Mouse (Mus musculus): ENCODE data around the gene Faf1. TPM values are rescaled to one million over a fixed set of nuclear protein-coding genes. Genes with fewer than 3 reads are reported as not detected.

Faf1 gene
- polyA plus RNA-seq, 1 experiment from 2014 or later, result 42.2 TPM

DNA sequence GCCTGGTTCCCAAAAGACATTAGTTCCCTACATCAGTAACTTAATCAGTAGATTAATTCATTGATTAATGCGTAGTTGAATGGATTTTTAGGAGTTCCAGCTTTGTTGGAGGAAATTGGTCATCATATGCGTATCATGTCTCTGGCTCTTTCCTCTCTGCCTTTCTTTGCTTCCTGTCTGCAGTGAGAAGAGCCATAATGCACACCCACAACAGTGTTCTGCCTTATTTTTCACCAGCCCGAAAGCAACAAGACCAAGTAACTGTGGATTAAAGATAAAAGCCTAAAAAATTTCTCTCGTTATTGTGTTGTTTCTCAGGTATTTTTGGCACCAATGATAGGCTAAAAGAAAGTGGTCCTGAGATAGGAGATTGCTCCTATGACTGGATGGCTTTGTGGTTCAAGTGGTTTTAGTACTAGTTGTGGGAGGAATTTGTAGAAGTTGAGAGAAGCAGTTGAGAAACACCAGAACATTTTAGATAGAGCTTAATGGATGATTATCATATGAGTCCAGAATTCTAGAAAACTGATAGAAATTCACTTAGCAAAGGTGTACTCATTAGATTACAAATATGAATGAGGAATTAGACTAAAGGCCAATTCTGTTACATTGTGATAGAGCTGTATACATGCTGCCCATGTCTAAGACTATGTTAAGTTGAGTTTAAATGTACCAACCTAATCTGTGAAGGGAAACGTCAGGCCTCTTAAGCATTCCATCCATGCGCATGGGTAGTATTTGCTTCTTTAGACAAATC, 221.6 kb downstream of the Faf1 start:
- Histone ChIP-seq H3K4me2 (ENCODE audit: low read depth, low read length) (no peak overlapping the region), H3K9ac (replicated peaks; ENCODE audit: low read depth, low read length) (no peak overlapping the region), H3K27me3 (ENCODE audit: control insufficient read depth, insufficient read depth, low read length) (no peaks in the 10 kb centered on the region), H3K4me1 (ENCODE audit: control insufficient read depth, insufficient read depth, low read length) (no peaks in the 10 kb centered on the region), H3K27ac (ENCODE audit: low read depth, low read length) (no peak overlapping the region), H3K4me3 (ENCODE audit: low read depth, low read length) (no peak overlapping the region), H3K9me3 (ENCODE audit: control insufficient read depth, low read length) (no peaks in the 10 kb centered on the region), H3K36me3 (ENCODE audit: control insufficient read depth, insufficient read depth, low read length) (no peaks in the 10 kb centered on the region)
- WGBS, result 97% methylated on average over 6 of the region's 6 CpGs
- ATAC-seq (ENCODE audit: low read depth), result no peak

- 89% methylated on average over 2 of the region's 2 CpGs for WGBS
- H3K9ac ChIP-seq (replicated peaks; ENCODE audit: low read depth, low read length), result no peak overlapping the region
These were observed 224.7 kb downstream of the Faf1 start for GRCm38 (mm10) chr4:109901076-109901475.

DNA sequence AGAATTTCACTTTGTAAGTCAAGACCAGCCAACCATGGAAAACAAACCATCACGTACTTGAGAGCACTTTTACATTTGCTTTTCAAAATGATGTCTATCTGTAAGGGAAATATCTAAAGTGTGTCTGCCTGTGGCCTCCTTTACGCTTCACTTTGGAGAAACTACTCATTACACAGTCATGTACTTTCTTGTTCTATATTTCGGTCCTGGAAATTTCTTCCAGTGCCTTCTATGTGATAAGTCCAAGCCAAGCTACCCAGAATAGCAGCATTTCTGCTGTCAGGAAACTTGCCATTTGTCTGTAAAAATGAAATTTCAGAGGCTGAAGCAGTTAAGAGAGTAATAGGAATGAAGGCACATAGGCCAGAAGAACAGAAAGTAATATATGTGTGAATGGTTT, 228.1 kb downstream of the Faf1 start:
- ATAC-seq (ENCODE audit: low read depth), result no peak
- 91% methylated on average over 3 of the region's 3 CpGs for WGBS
- no peak overlapping the region for H3K4me2 ChIP-seq (ENCODE audit: low read depth, low read length)

More at GRCm38 (mm10) chr4:109901076-109901475, 224.7 kb downstream of the Faf1 start:
- H3K9me3 ChIP-seq (ENCODE audit: control insufficient read depth, low read length), result no peaks in the 10 kb centered on the region
- no peak for ATAC-seq (ENCODE audit: low read depth)
- no peak overlapping the region for H3K4me2 ChIP-seq (ENCODE audit: low read depth, low read length)
- no peaks in the 10 kb centered on the region for H3K4me1 ChIP-seq (ENCODE audit: control insufficient read depth, insufficient read depth, low read length)
- no peak overlapping the region for H3K27ac ChIP-seq (ENCODE audit: low read depth, low read length)
- H3K36me3 ChIP-seq (ENCODE audit: control insufficient read depth, insufficient read depth, low read length), result no peaks in the 10 kb centered on the region
- H3K4me3 ChIP-seq (ENCODE audit: low read depth, low read length), result no peak overlapping the region
- H3K27me3 ChIP-seq (ENCODE audit: control insufficient read depth, insufficient read depth, low read length), result no peaks in the 10 kb centered on the region

GRCm38 (mm10) chr4:109929058-109929457, 252.7 kb downstream of the Faf1 start:
- WGBS, result 97% methylated on average over 1 of the region's 1 CpGs
- no peak overlapping the region for H3K27ac ChIP-seq (ENCODE audit: low read depth, low read length)
- H3K4me3 ChIP-seq (ENCODE audit: low read depth, low read length), result no peak overlapping the region
- no peaks in the 10 kb centered on the region for H3K27me3 ChIP-seq (ENCODE audit: control insufficient read depth, insufficient read depth, low read length)
- no peak overlapping the region for H3K9ac ChIP-seq (replicated peaks; ENCODE audit: low read depth, low read length)
- 0 out of 2 replicates have a peak, but pooled peaks cover 3% of the 10 kb centered on the region for H3K36me3 ChIP-seq (ENCODE audit: control insufficient read depth, insufficient read depth, low read length)
- ATAC-seq (ENCODE audit: low read depth), result no peak
- H3K9me3 ChIP-seq (ENCODE audit: control insufficient read depth, low read length), result no peaks in the 10 kb centered on the region
- no peak overlapping the region for H3K4me2 ChIP-seq (ENCODE audit: low read depth, low read length)
- no peaks in the 10 kb centered on the region for H3K4me1 ChIP-seq (ENCODE audit: control insufficient read depth, insufficient read depth, low read length)

More for the DNA sequence above, 228.1 kb downstream of the Faf1 start:
- Histone ChIP-seq H3K4me1 (ENCODE audit: control insufficient read depth, insufficient read depth, low read length) (no peaks in the 10 kb centered on the region), H3K27me3 (ENCODE audit: control insufficient read depth, insufficient read depth, low read length) (no peaks in the 10 kb centered on the region), H3K9me3 (ENCODE audit: control insufficient read depth, low read length) (no peaks in the 10 kb centered on the region), H3K9ac (replicated peaks; ENCODE audit: low read depth, low read length) (no peak overlapping the region), H3K4me3 (ENCODE audit: low read depth, low read length) (no peak overlapping the region), H3K36me3 (ENCODE audit: control insufficient read depth, insufficient read depth, low read length) (no peaks in the 10 kb centered on the region), H3K27ac (ENCODE audit: low read depth, low read length) (no peak overlapping the region)

DNA sequence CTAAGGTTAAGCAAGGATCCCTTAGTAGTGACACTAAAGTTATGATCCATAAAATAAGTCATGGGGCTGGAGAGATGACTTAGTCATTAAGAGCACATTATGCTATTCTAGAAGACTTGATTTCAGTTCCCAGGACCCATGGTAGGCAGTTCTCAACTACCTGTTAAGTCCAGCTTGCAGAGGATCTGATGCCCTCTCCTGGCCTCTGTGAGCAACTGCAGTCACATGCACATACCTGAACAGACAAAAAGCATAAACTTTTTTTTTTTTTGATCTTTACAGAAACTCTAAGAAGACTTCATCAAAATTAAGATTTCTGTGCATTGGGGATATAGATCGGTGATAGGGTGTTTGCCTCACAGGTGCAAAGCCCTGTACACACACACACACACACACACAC, 254.1 kb downstream of the Faf1 start:
- Histone ChIP-seq H3K27ac (ENCODE audit: low read depth, low read length) (no peak overlapping the region), H3K9me3 (ENCODE audit: control insufficient read depth, low read length) (no peaks in the 10 kb centered on the region), H3K4me3 (ENCODE audit: low read depth, low read length) (no peak overlapping the region), H3K9ac (replicated peaks; ENCODE audit: low read depth, low read length) (no peak overlapping the region), H3K36me3 (ENCODE audit: control insufficient read depth, insufficient read depth, low read length) (0 out of 2 replicates have a peak, but pooled peaks cover 3% of the 10 kb centered on the region), H3K27me3 (ENCODE audit: control insufficient read depth, insufficient read depth, low read length) (no peaks in the 10 kb centered on the region), H3K4me2 (ENCODE audit: low read depth, low read length) (no peak overlapping the region), H3K4me1 (ENCODE audit: control insufficient read depth, insufficient read depth, low read length) (no peaks in the 10 kb centered on the region)
- ATAC-seq (ENCODE audit: low read depth), result no peak
- WGBS, result 100% methylated on average over 1 of the region's 1 CpGs

- H3K4me1 ChIP-seq (ENCODE audit: control insufficient read depth, insufficient read depth, low read length), result no peaks in the 10 kb centered on the region
- no peaks in the 10 kb centered on the region for H3K27me3 ChIP-seq (ENCODE audit: control insufficient read depth, insufficient read depth, low read length)
- H3K9ac ChIP-seq (replicated peaks; ENCODE audit: low read depth, low read length), result no peak overlapping the region
- no peak for ATAC-seq (ENCODE audit: low read depth)
- 0 out of 2 replicates have a peak, but pooled peaks cover 3% of the 10 kb centered on the region for H3K36me3 ChIP-seq (ENCODE audit: control insufficient read depth, insufficient read depth, low read length)
- no peaks in the 10 kb centered on the region for H3K9me3 ChIP-seq (ENCODE audit: control insufficient read depth, low read length)
- H3K27ac ChIP-seq (ENCODE audit: low read depth, low read length), result no peak overlapping the region
- no peak overlapping the region for H3K4me3 ChIP-seq (ENCODE audit: low read depth, low read length)
- H3K4me2 ChIP-seq (ENCODE audit: low read depth, low read length), result no peak overlapping the region
- WGBS, result 82% methylated on average over 1 of the region's 1 CpGs
These were observed 254.5 kb downstream of the Faf1 start for GRCm38 (mm10) chr4:109930935-109931334.

DNA sequence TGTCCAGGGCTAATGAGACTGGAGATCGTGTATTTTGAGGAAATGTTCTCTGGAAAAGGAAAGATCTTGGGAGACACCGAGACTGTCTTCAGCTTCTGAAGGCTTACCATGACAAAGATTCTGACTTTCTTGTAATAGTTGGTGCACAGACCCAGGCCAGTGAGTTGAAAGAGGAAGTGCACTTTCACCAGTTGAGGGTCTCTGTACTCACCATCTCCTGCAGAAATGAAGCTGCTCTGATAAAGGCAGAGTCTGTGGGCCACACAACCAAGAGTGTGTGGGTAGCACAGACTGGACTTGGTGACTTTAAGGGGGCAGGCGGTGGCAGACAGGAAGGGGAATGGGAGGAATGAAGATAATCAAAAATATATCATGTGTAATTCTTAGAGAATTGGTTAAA, 260.2 kb downstream of the Faf1 start:
- H3K4me2 ChIP-seq (ENCODE audit: low read depth, low read length), result no peak overlapping the region
- H3K27me3 ChIP-seq (ENCODE audit: control insufficient read depth, insufficient read depth, low read length), result no peaks in the 10 kb centered on the region
- H3K4me3 ChIP-seq (ENCODE audit: low read depth, low read length), result no peak overlapping the region
- no peaks in the 10 kb centered on the region for H3K4me1 ChIP-seq (ENCODE audit: control insufficient read depth, insufficient read depth, low read length)
- no peaks in the 10 kb centered on the region for H3K36me3 ChIP-seq (ENCODE audit: control insufficient read depth, insufficient read depth, low read length)
- H3K9me3 ChIP-seq (ENCODE audit: control insufficient read depth, low read length), result no peaks in the 10 kb centered on the region
- no peak overlapping the region for H3K27ac ChIP-seq (ENCODE audit: low read depth, low read length)
- H3K9ac ChIP-seq (replicated peaks; ENCODE audit: low read depth, low read length), result no peak overlapping the region
- WGBS, result 94% methylated on average over 3 of the region's 3 CpGs
- ATAC-seq (ENCODE audit: low read depth), result no peak

- no peak for ATAC-seq (ENCODE audit: low read depth)
- Histone ChIP-seq H3K4me1 (ENCODE audit: control insufficient read depth, insufficient read depth, low read length) (no peaks in the 10 kb centered on the region), H3K4me2 (ENCODE audit: low read depth, low read length) (no peak overlapping the region), H3K9ac (replicated peaks; ENCODE audit: low read depth, low read length) (no peak overlapping the region), H3K27me3 (ENCODE audit: control insufficient read depth, insufficient read depth, low read length) (no peaks in the 10 kb centered on the region), H3K9me3 (ENCODE audit: control insufficient read depth, low read length) (no peaks in the 10 kb centered on the region), H3K27ac (ENCODE audit: low read depth, low read length) (no peak overlapping the region), H3K4me3 (ENCODE audit: low read depth, low read length) (no peak overlapping the region), H3K36me3 (ENCODE audit: control insufficient read depth, insufficient read depth, low read length) (no peaks in the 10 kb centered on the region)
These were observed 262.9 kb downstream of the Faf1 start for GRCm38 (mm10) chr4:109939291-109939690.

- no peaks in the 10 kb centered on the region for H3K9me3 ChIP-seq (ENCODE audit: control insufficient read depth, low read length)
- H3K9ac ChIP-seq (replicated peaks; ENCODE audit: low read depth, low read length), result no peak overlapping the region
- 98% methylated on average over 1 of the region's 1 CpGs for WGBS
- H3K36me3 ChIP-seq (ENCODE audit: control insufficient read depth, insufficient read depth, low read length), result no peaks in the 10 kb centered on the region
- no peak overlapping the region for H3K4me2 ChIP-seq (ENCODE audit: low read depth, low read length)
- no peak overlapping the region for H3K27ac ChIP-seq (ENCODE audit: low read depth, low read length)
- H3K4me1 ChIP-seq (ENCODE audit: control insufficient read depth, insufficient read depth, low read length), result no peaks in the 10 kb centered on the region
- H3K27me3 ChIP-seq (ENCODE audit: control insufficient read depth, insufficient read depth, low read length), result no peaks in the 10 kb centered on the region
- no peak overlapping the region for H3K4me3 ChIP-seq (ENCODE audit: low read depth, low read length)
- no peak for ATAC-seq (ENCODE audit: low read depth)
These were observed 269.2 kb downstream of the Faf1 start for GRCm38 (mm10) chr4:109945554-109945953.
